16 mouse cellular contexts compared by ENCODE assay signal in genomic region chr19:53002166-53003095, GRCm38 (mm10). TPM values are rescaled to one million over a fixed set of nuclear protein-coding genes. Genes with fewer than 3 reads are reported as not detected.
DNase-seq lines count a peak whose midpoint lies in the region; ATAC-seq and TF ChIP-seq lines count a peak whose summit lies in the region.
"Had no signal": no experiment of that assay in that cellular context is flagged by ENCODE, and none has a peak within 500 bp of the region (broad histone marks: within the 10 kb centered on the region; RNA-seq: fewer than 3 reads in every experiment).

No protein-coding gene starts in this region.

- no peak for TF ChIP-seq EP300 in stomach, postnatal 0 days (optimal IDR thresholded peaks at IDR 0.05)
- peak; percentile 53 for TF ChIP-seq EP300 in liver, embryonic 14.5 days (IDR thresholded peaks at IDR 0.05; ENCODE audit: low read depth)

- peak; percentile 43 for DNase-seq in gastrocnemius, adult 18-20 months (ENCODE audit: low spot score)
- DNase-seq in gastrocnemius, adult 8-10 months (ENCODE audit: low spot score in 2 of 2): no peak
- no peak for DNase-seq in stomach, postnatal 0 days (ENCODE audit: low spot score)
- DNase-seq in liver, embryonic 14.5 days (ENCODE audit: low read depth in 3 of 3, low spot score in 3 of 3): peak; percentile 56 to 66 (median 62)
- DNase-seq in kidney, adult 8-10 months: no peak
- DNase-seq in left cerebral cortex, adult 8-10 months (ENCODE audit: low spot score in 2 of 2): no peak
- no peak for DNase-seq in retina, postnatal 1 day
- DNase-seq: cerebellum, postnatal 36 days; kidney, postnatal 10 days; thymus, postnatal 36 days had no signal

- H3K4me2 ChIP-seq in stomach, embryonic 14.5 days (replicated peaks; ENCODE audit: low read depth, low read length): no peak overlapping the region
- no peak overlapping the region for H3K4me2 ChIP-seq in stomach, postnatal 0 days (replicated peaks; ENCODE audit: low read depth)
- peak overlapping the region; percentile 60 for H3K4me2 ChIP-seq in liver, embryonic 14.5 days (ENCODE audit: low read depth)
- H3K4me2 ChIP-seq: midbrain, embryonic 13.5 days had no signal

- no peak overlapping the region for H3K9ac ChIP-seq in stomach, embryonic 14.5 days (replicated peaks; ENCODE audit: low read depth, low read length)
- H3K9ac ChIP-seq in stomach, postnatal 0 days (ENCODE audit: low read length): no peak overlapping the region
- peak overlapping the region; percentile 47 for H3K9ac ChIP-seq in liver, embryonic 14.5 days (replicated peaks)
- H3K9ac ChIP-seq: midbrain, embryonic 13.5 days had no signal

- 0 out of 2 replicates have a peak, but pooled peaks have one; percentile 33 for ATAC-seq in stomach, embryonic 14.5 days (ENCODE audit: insufficient number of reproducible peaks, insufficient read depth, low FRiP score, low read depth)
- ATAC-seq in stomach, postnatal 0 days (ENCODE audit: low FRiP score, low TSS enrichment): no peak
- ATAC-seq in liver, embryonic 14.5 days (ENCODE audit: insufficient read depth): peak; percentile 79
- ATAC-seq: midbrain, embryonic 13.5 days; Patski had no signal

- H3K27ac ChIP-seq in stomach, embryonic 14.5 days (ENCODE audit: low read length): no peak overlapping the region
- no peak overlapping the region for H3K27ac ChIP-seq in stomach, postnatal 0 days (replicated peaks)
- H3K27ac ChIP-seq in liver, embryonic 14.5 days: peak overlapping the region; percentile 84
- H3K27ac ChIP-seq: heart, embryonic 10.5 days; limb, embryonic 10.5 days; midbrain, embryonic 13.5 days had no signal

- no peaks in the 10 kb centered on the region for H3K9me3 ChIP-seq in stomach, embryonic 14.5 days (ENCODE audit: control insufficient read depth, low read depth, low read length)
- no peaks in the 10 kb centered on the region for H3K9me3 ChIP-seq in stomach, postnatal 0 days (ENCODE audit: control insufficient read depth, low read length)
- H3K9me3 ChIP-seq in liver, embryonic 14.5 days (ENCODE audit: control insufficient read depth, low read length): no peaks in the 10 kb centered on the region
- H3K9me3 ChIP-seq: heart, embryonic 10.5 days; limb, embryonic 10.5 days; midbrain, embryonic 13.5 days had no signal

- no peak overlapping the region for H3K4me3 ChIP-seq in stomach, embryonic 14.5 days (ENCODE audit: low read depth, low read length)
- H3K4me3 ChIP-seq in stomach, postnatal 0 days (ENCODE audit: low read depth, low read length): no peak overlapping the region
- H3K4me3 ChIP-seq in liver, embryonic 14.5 days (ENCODE audit: insufficient read depth in 1 of 2, low read depth in 2 of 2, low read length in 2 of 2): peak overlapping the region in 1 of 2 experiments; percentile 25; a peak in 2 of 4 replicates
- H3K4me3 ChIP-seq: heart, embryonic 10.5 days; limb, embryonic 10.5 days; midbrain, embryonic 13.5 days had no signal

- H3K4me1 ChIP-seq in stomach, embryonic 14.5 days (ENCODE audit: control insufficient read depth, insufficient read depth, low read length): no peaks in the 10 kb centered on the region
- no peaks in the 10 kb centered on the region for H3K4me1 ChIP-seq in stomach, postnatal 0 days (replicated peaks; ENCODE audit: control insufficient read depth, insufficient read depth)
- peaks cover 27 to 30% of the 10 kb centered on the region in 2 experiments for H3K4me1 ChIP-seq in liver, embryonic 14.5 days (replicated peaks; ENCODE audit: control insufficient read depth in 2 of 2, insufficient read depth in 2 of 2, low read length in 1 of 2)
- H3K4me1 ChIP-seq: midbrain, embryonic 13.5 days had no signal

- TF ChIP-seq CTCF in stomach, postnatal 0 days (IDR thresholded peaks at IDR 0.05; ENCODE audit: low read depth): no peak
- TF ChIP-seq CTCF in liver, embryonic 14.5 days (IDR thresholded peaks at IDR 0.05; ENCODE audit: low read depth): no peak

- 87% methylated on average over 23 of the region's 23 CpGs for WGBS in stomach, embryonic 14.5 days
- whole genome bisulfite sequencing in stomach, postnatal 0 days: 88% methylated on average over 23 of the region's 23 CpGs
- WGBS in liver, embryonic 14.5 days (ENCODE audit: insufficient replicate concordance): 61% methylated on average over 23 of the region's 23 CpGs

- H3K27me3 ChIP-seq in stomach, embryonic 14.5 days (ENCODE audit: control insufficient read depth, insufficient read depth, low read length): no peaks in the 10 kb centered on the region
- H3K27me3 ChIP-seq in stomach, postnatal 0 days (ENCODE audit: control insufficient read depth, insufficient read depth, low read length): no peaks in the 10 kb centered on the region
- H3K27me3 ChIP-seq in liver, embryonic 14.5 days (ENCODE audit: control insufficient read depth, insufficient read depth, low read length): no peaks in the 10 kb centered on the region
- H3K27me3 ChIP-seq: CH12.LX; midbrain, embryonic 13.5 days; Patski had no signal

- peaks cover 73% of the 10 kb centered on the region for H3K36me3 ChIP-seq in stomach, embryonic 14.5 days (ENCODE audit: control insufficient read depth, insufficient read depth, low read length)
- peaks cover 36% of the 10 kb centered on the region for H3K36me3 ChIP-seq in stomach, postnatal 0 days (ENCODE audit: control insufficient read depth, insufficient read depth, low read length)
- peaks cover 69% of the 10 kb centered on the region for H3K36me3 ChIP-seq in liver, embryonic 14.5 days (replicated peaks; ENCODE audit: control insufficient read depth, insufficient read depth, low read depth)

RNA-seq across cellular contexts. Expression of gene Xpnpep1, which starts 37.6 kb away (rescaled TPM):
- 10 to 100 TPM; 34.3 to 40.9 TPM for total RNA-seq in gastrocnemius, adult 18-20 months (2021)
- 10 to 100 TPM; 37.7 to 45.2 (median 39.7) TPM for total RNA-seq in gastrocnemius, adult 8-10 months (2022)
- polyA plus RNA-seq in stomach, embryonic 14.5 days (2014; fragmentation: Nextera tagmentation; extraction: Ambion mirVana): 157 TPM in 2 replicates
- polyA plus RNA-seq in stomach, postnatal 0 days (2015; fragmentation: Nextera tagmentation; extraction: Ambion mirVana): 106 and 111 TPM in 2 replicates
- polyA plus RNA-seq in liver, embryonic 14.5 days (2012; rRNA removed): 47.4 and 51.9 TPM in 2 replicates
- polyA plus RNA-seq in liver, embryonic 14.5 days (2014; fragmentation: Nextera tagmentation; extraction: Ambion mirVana): 93.9 and 95.1 TPM in 2 replicates
- 10 to 100 TPM; 59.6 to 74.9 (median 68.6) TPM for total RNA-seq in left cerebral cortex, adult 8-10 months (2022)

Comparison
In these comparisons a context has a peak if more than half of its experiments do, and no peak if none do; other contexts are left out.
1. DNase-seq: peak in gastrocnemius, adult 18-20 months (single experiment) and liver, embryonic 14.5 days (3 of 3); none in gastrocnemius, adult 8-10 months (0 of 2), stomach, postnatal 0 days (single experiment), kidney, adult 8-10 months (0 of 2), left cerebral cortex, adult 8-10 months (0 of 2) and retina, postnatal 1 day (single experiment).